In genomic region chr9:103422847-103423246, GRCm38 (mm10) we compare ENCODE assay signal across 9 mouse cellular contexts. TPM values are rescaled to one million over a fixed set of nuclear protein-coding genes. Genes with fewer than 3 reads are reported as not detected.
DNase-seq lines count a peak whose midpoint lies in the region; ATAC-seq and TF ChIP-seq lines count a peak whose summit lies in the region.
"Had no signal": no experiment of that assay in that cellular context is flagged by ENCODE, and none has a peak within 500 bp of the region (broad histone marks: within the 10 kb centered on the region; RNA-seq: fewer than 3 reads in every experiment).

No protein-coding gene starts in this region.

- DNase-seq in gastrocnemius, adult 2 months: peak; percentile 27
- DNase-seq in gastrocnemius, postnatal 14 days: no peak
- DNase-seq in B cell, adult 2 months: peak; percentile 40 to 48
- peak; percentile 68 for DNase-seq in forebrain, embryonic 11.5 days (ENCODE audit: low spot score)
- no peak for DNase-seq in urinary bladder, postnatal 4 days (ENCODE audit: low spot score in 2 of 2)
- no peak for DNase-seq in gastrocnemius, postnatal 4 days (ENCODE audit: low spot score in 2 of 2)
- DNase-seq: lung, postnatal 4 days had no signal

- H3K27me3 ChIP-seq in forebrain, embryonic 11.5 days (ENCODE audit: control insufficient read depth, insufficient read depth, low read length): no peaks in the 10 kb centered on the region
- H3K27me3 ChIP-seq in midbrain, embryonic 16.5 days (ENCODE audit: control insufficient read depth, insufficient read depth, low read depth, low read length): no peaks in the 10 kb centered on the region
- H3K27me3 ChIP-seq in kidney, embryonic 16.5 days (ENCODE audit: insufficient read depth, low read length): no peaks in the 10 kb centered on the region

- ATAC-seq in forebrain, embryonic 11.5 days (replicated peaks; ENCODE audit: low FRiP score): peak; percentile 33; the same call in 1 of the 2 replicates
- peak; percentile 69 for ATAC-seq in midbrain, embryonic 16.5 days
- ATAC-seq in kidney, embryonic 16.5 days (ENCODE audit: low FRiP score, low TSS enrichment): no peak

- H3K27ac ChIP-seq in gastrocnemius, adult 2 months: peak overlapping the region; percentile 56; the same call in 1 of the 2 replicates
- 0 out of 2 replicates have a peak overlapping the region, but pooled peaks have one; percentile 0 for H3K27ac ChIP-seq in forebrain, embryonic 11.5 days (ENCODE audit: low read depth, low read length)
- H3K27ac ChIP-seq in midbrain, embryonic 16.5 days (ENCODE audit: low read length): peak overlapping the region; percentile 56
- H3K27ac ChIP-seq in kidney, embryonic 16.5 days (ENCODE audit: low read length): no peak overlapping the region

- WGBS in forebrain, embryonic 11.5 days: 41% methylated on average over 18 of the region's 18 CpGs
- WGBS in midbrain, embryonic 16.5 days: 48% methylated on average over 18 of the region's 18 CpGs
- WGBS in kidney, embryonic 16.5 days: 63% methylated on average over 18 of the region's 18 CpGs

- H3K4me1 ChIP-seq in forebrain, embryonic 11.5 days (replicated peaks; ENCODE audit: control insufficient read depth, insufficient read depth, low read length): peaks cover 4% of the 10 kb centered on the region; the same call in 1 of the 2 replicates
- H3K4me1 ChIP-seq in midbrain, embryonic 16.5 days (ENCODE audit: control insufficient read depth, insufficient read depth, low read length): peaks cover 16% of the 10 kb centered on the region
- H3K4me1 ChIP-seq in kidney, embryonic 16.5 days (ENCODE audit: insufficient read depth, low read length): no peaks in the 10 kb centered on the region

- intact Hi-C loops in gastrocnemius, adult 2 months (cut with DNase I): no loop called here
- intact Hi-C loops in gastrocnemius, postnatal 14 days (cut with DNase I; ENCODE audit: low total_unique reads): no loop called here

- peak overlapping the region; percentile 50 for H3K4me3 ChIP-seq in gastrocnemius, adult 2 months
- H3K4me3 ChIP-seq in forebrain, embryonic 11.5 days (ENCODE audit: low read depth, low read length): no peak overlapping the region
- H3K4me3 ChIP-seq in midbrain, embryonic 16.5 days (ENCODE audit: low read depth, low read length): no peak overlapping the region
- H3K4me3 ChIP-seq in kidney, embryonic 16.5 days (ENCODE audit: low read length): no peak overlapping the region

- H3K4me2 ChIP-seq in forebrain, embryonic 11.5 days (ENCODE audit: low read depth, low read length, severe bottlenecking): no peak overlapping the region
- H3K4me2 ChIP-seq in midbrain, embryonic 16.5 days (ENCODE audit: low read length): peak overlapping the region; percentile 9; the same call in 1 of the 2 replicates
- no peak overlapping the region for H3K4me2 ChIP-seq in kidney, embryonic 16.5 days (replicated peaks; ENCODE audit: low read depth, low read length)

- no peak for TF ChIP-seq CTCF in gastrocnemius, adult 2 months (IDR thresholded peaks at IDR 0.05)

- H3K9me3 ChIP-seq in forebrain, embryonic 11.5 days (ENCODE audit: control insufficient read depth, low read length): no peaks in the 10 kb centered on the region
- H3K9me3 ChIP-seq in midbrain, embryonic 16.5 days (replicated peaks; ENCODE audit: control insufficient read depth, low read length, poor library complexity, severe bottlenecking): no peaks in the 10 kb centered on the region
- no peaks in the 10 kb centered on the region for H3K9me3 ChIP-seq in kidney, embryonic 16.5 days (ENCODE audit: low read length)

- no peaks in the 10 kb centered on the region for H3K36me3 ChIP-seq in forebrain, embryonic 11.5 days (ENCODE audit: control insufficient read depth, insufficient read depth, low read length)
- no peaks in the 10 kb centered on the region for H3K36me3 ChIP-seq in midbrain, embryonic 16.5 days (ENCODE audit: control insufficient read depth, insufficient read depth, low read length)
- H3K36me3 ChIP-seq in kidney, embryonic 16.5 days (ENCODE audit: insufficient read depth, low read length): no peaks in the 10 kb centered on the region

- no peak overlapping the region for H3K9ac ChIP-seq in forebrain, embryonic 11.5 days (ENCODE audit: low read length)
- no peak overlapping the region for H3K9ac ChIP-seq in midbrain, embryonic 16.5 days (ENCODE audit: low read depth, low read length)
- H3K9ac ChIP-seq in kidney, embryonic 16.5 days (replicated peaks; ENCODE audit: low read length): no peak overlapping the region

RNA-seq across cellular contexts. Expression of gene Cdv3, which starts 57.2 kb away (rescaled TPM):
- 100 to 1,000 TPM; 186 to 246 TPM for total RNA-seq in gastrocnemius, adult 2 months (2021)
- total RNA-seq in gastrocnemius, postnatal 14 days (2021): 100 to 1,000 TPM; 105 to 121 TPM
- 150 and 153 TPM in 2 replicates for polyA plus RNA-seq in forebrain, embryonic 11.5 days (2014; fragmentation: Nextera tagmentation; extraction: Ambion mirVana)
- polyA plus RNA-seq in midbrain, embryonic 16.5 days (2015; fragmentation: Nextera tagmentation; extraction: Ambion mirVana): 87.9 and 89.0 TPM in 2 replicates
- 102 and 106 TPM in 2 replicates for polyA plus RNA-seq in kidney, embryonic 16.5 days (2015; fragmentation: Nextera tagmentation; extraction: Ambion mirVana)
- 100 to 1,000 TPM; 142 to 157 TPM for total RNA-seq in gastrocnemius, postnatal 4 days (2021)

RNA-seq across cellular contexts. Expression of gene Bfsp2, which starts 57.4 kb away (rescaled TPM):
- total RNA-seq in gastrocnemius, adult 2 months (2021): under 1 TPM in 1 of 2 experiments, not detected in 1; 0.42 TPM
- total RNA-seq in gastrocnemius, postnatal 14 days (2021): under 1 TPM; 0.37 to 0.42 TPM
- 0.65 and 1.8 TPM in 2 replicates for polyA plus RNA-seq in forebrain, embryonic 11.5 days (2014; fragmentation: Nextera tagmentation; extraction: Ambion mirVana)
- 2.2 and 2.8 TPM in 2 replicates for polyA plus RNA-seq in midbrain, embryonic 16.5 days (2015; fragmentation: Nextera tagmentation; extraction: Ambion mirVana)
- polyA plus RNA-seq in kidney, embryonic 16.5 days (2015; fragmentation: Nextera tagmentation; extraction: Ambion mirVana): 0.54 and 0.57 TPM in 2 replicates
- under 1 TPM; 0.62 to 0.64 TPM for total RNA-seq in gastrocnemius, postnatal 4 days (2021)

Comparison
In these comparisons a context has a peak if more than half of its experiments do, and no peak if none do; other contexts are left out.
1. DNase-seq: peak in gastrocnemius, adult 2 months (single experiment), B cell, adult 2 months (2 of 2) and forebrain, embryonic 11.5 days (single experiment); none in gastrocnemius, postnatal 14 days (single experiment), urinary bladder, postnatal 4 days (0 of 2) and gastrocnemius, postnatal 4 days (0 of 2).